Mouse (Mus musculus) testis, adult 2 months (tissue): Measurements from ENCODE around the gene Cage1.

Source experiments
- CTCF ChIP-seq: fragments of 200-500 bp; IDR thresholded peaks from 2 replicates; pipeline ENCODE4 v1.5.1; 2012; ENCODE audit warnings: low read depth, mild to moderate bottlenecking, inconsistent platforms, low read length, moderate library complexity; ENCODE audit not compliant: control insufficient read depth, insufficient read depth, insufficient replicate concordance
- POLR2A ChIP-seq: fragments of 200-500 bp; IDR thresholded peaks from 2 replicates; pipeline ENCODE4 v1.6.1; 2012; ENCODE audit warnings: low read depth, mild to moderate bottlenecking, inconsistent platforms, low read length, moderate library complexity; ENCODE audit not compliant: control insufficient read depth

- TF ChIP-seq POLR2A, result no peak
- TF ChIP-seq CTCF, result no peak
Observed at GRCm38 (mm10) chr13:38073374-38074307, 36.8 kb upstream of the Cage1 start.
